Mouse (Mus musculus) layer of hippocampus, postnatal 36 days (tissue): ENCODE results near the gene Hagh. TPM values are rescaled to one million over a fixed set of nuclear protein-coding genes. Genes with fewer than 3 reads are reported as not detected.

Experiments used
- DNase-seq, 2 experiments: peaks; one replicate each; pipeline ENCODE4 v3.0.0; 2022
- total RNA-seq, 2 experiments: library from RNA; stranded (reverse); gene quantifications; 2 replicates each; pipeline ENCODE4 v1.2.3; 2021

Hagh gene
- total RNA-seq, 2 experiments from 2014 or later, result 131 to 134 TPM

- DNase-seq, result peak; percentile 96 to 98
These were observed 46.4 kb downstream of the Hagh start, which contains the start of the genes Nubp2 and Spsb3 for GRCm38 (mm10) chr17:24886134-24886931. Gene Nubp2 (minus strand): TSS chr17:24886349. Gene Spsb3 (plus strand): TSS chr17:24886643.

GRCm38 (mm10) chr17:24886932-24887271 is 47.0 kb downstream of the Hagh start:
- no peak for DNase-seq

- no peak for DNase-seq
These were observed 47.5 kb downstream of the Hagh start for GRCm38 (mm10) chr17:24887291-24888080.

GRCm38 (mm10) chr17:24888862-24889261 is 48.9 kb downstream of the Hagh start:
- DNase-seq, result no peak

GRCm38 (mm10) chr17:24890151-24891092 is 50.5 kb downstream of the Hagh start:
- DNase-seq, result no peak

GRCm38 (mm10) chr17:24891321-24891720 is 51.4 kb downstream of the Hagh start:
- no peak for DNase-seq

- no peak for DNase-seq
These were observed 52.8 kb downstream of the Hagh start for GRCm38 (mm10) chr17:24892785-24893184.

GRCm38 (mm10) chr17:24893276-24893675 is 53.3 kb downstream of the Hagh start:
- DNase-seq, result no peak

GRCm38 (mm10) chr17:24894061-24894994 is 54.4 kb downstream of the Hagh start:
- no peak for DNase-seq

GRCm38 (mm10) chr17:24894995-24895547 is 55.1 kb downstream of the Hagh start, which contains the start of the genes Eme2 and Mrps34:
Gene Eme2 (minus strand): TSS chr17:24895087.
Gene Mrps34 (plus strand): TSS chr17:24895116.
- peak; percentile 83 to 84 for DNase-seq

- no peak for DNase-seq
These were observed 55.8 kb downstream of the Hagh start for GRCm38 (mm10) chr17:24895571-24896240.

GRCm38 (mm10) chr17:24896241-24896992 is 56.5 kb downstream of the Hagh start, which contains the start of gene Nme3:
Gene Nme3 (plus strand): TSS chr17:24896500.
- peak; percentile 73 to 76 for DNase-seq

- DNase-seq, result no peak
These were observed 57.0 kb downstream of the Hagh start for GRCm38 (mm10) chr17:24896993-24897269.

GRCm38 (mm10) chr17:24897600-24897999 is 57.7 kb downstream of the Hagh start:
- no peak for DNase-seq

GRCm38 (mm10) chr17:24898041-24898854 is 58.3 kb downstream of the Hagh start:
- no peak for DNase-seq

- DNase-seq, result no peak
These were observed 59.2 kb downstream of the Hagh start for GRCm38 (mm10) chr17:24899153-24899552.

- no peak for DNase-seq
These were observed 60.1 kb downstream of the Hagh start for GRCm38 (mm10) chr17:24900014-24900413.

- DNase-seq, result no peak
These were observed 62.2 kb downstream of the Hagh start for GRCm38 (mm10) chr17:24902124-24902523.
